Mouse (Mus musculus): ENCODE measurements at regions not wholly inside any gene's neighbourhood (a gene's known extent, or its start where the extent isn't known, plus 50 kb on each side); places are given as distances from the start of the nearest gene placed in this dataset.

- TF ChIP-seq CTCF (IDR thresholded peaks at IDR 0.05; ENCODE audit: low read depth), result no peak
- no peak for TF ChIP-seq EP300 (IDR thresholded peaks at IDR 0.05; ENCODE audit: low read depth)
Observed at GRCm38 (mm10) chr3:8307296-8307695, 1302.6 kb downstream of the Zfp704 start.
